Mouse (Mus musculus) heart, postnatal 0 days (tissue): ENCODE measurements around the gene Slc9c1. TPM values are rescaled to one million over a fixed set of nuclear protein-coding genes. Genes with fewer than 3 reads are reported as not detected.

Experiments used
- ATAC-seq: fragments of 200-750 bp; cut with Nextera tagmentation; 2 replicates; pipeline ENCODE4 v1.8.0; 2017; ENCODE audit warnings: low read depth, moderate number of reproducible peaks, moderate library complexity; ENCODE audit not compliant: insufficient read depth
- DNase-seq: peaks from one replicate; pipeline ENCODE4 v3.0.0-alpha.2; 2016; ENCODE audit warnings: low spot score
- H3K27ac ChIP-seq: fragments of 300-500 bp; sonication (generic); 2 replicates; pipeline ENCODE4 v1.5.1; 2014; ENCODE audit warnings: low read depth, mild to moderate bottlenecking
- H3K27me3 ChIP-seq: fragments of 300-500 bp; sonication (generic); 2 replicates; pipeline ENCODE4 v1.6.1; 2014; ENCODE audit warnings: low read length, mixed read lengths; ENCODE audit not compliant: control insufficient read depth, insufficient read depth
- H3K36me3 ChIP-seq: fragments of 300-500 bp; sonication (generic); replicated peaks from 2 replicates; pipeline ENCODE4 v1.6.1; 2014; ENCODE audit warnings: low read length, mixed read lengths; ENCODE audit not compliant: control insufficient read depth, insufficient read depth
- H3K4me1 ChIP-seq: fragments of 300-500 bp; sonication (generic); 2 replicates; pipeline ENCODE4 v1.6.1; 2014; ENCODE audit warnings: antibody characterized with exemption; ENCODE audit not compliant: control insufficient read depth, insufficient read depth
- H3K4me2 ChIP-seq: fragments of 300-500 bp; sonication (generic); 2 replicates; pipeline ENCODE4 v1.6.1; 2014; ENCODE audit warnings: low read depth, mild to moderate bottlenecking, low read length, moderate library complexity
- H3K4me3 ChIP-seq: fragments of 300-500 bp; sonication (generic); 2 replicates; pipeline ENCODE4 v1.5.1; 2014; ENCODE audit warnings: low read depth, low read length
- H3K9ac ChIP-seq: fragments of 300-500 bp; sonication (generic); replicated peaks from 2 replicates; pipeline ENCODE4 v1.6.1; 2014; ENCODE audit warnings: low read depth, low read length, mixed read lengths
- H3K9me3 ChIP-seq: fragments of 300-500 bp; sonication (generic); replicated peaks from 2 replicates; pipeline ENCODE4 v1.6.1; 2016; ENCODE audit warnings: low read length; ENCODE audit not compliant: control insufficient read depth
- CTCF ChIP-seq: IDR thresholded peaks from 2 replicates; pipeline ENCODE4 v1.5.1; 2016; ENCODE audit warnings: antibody characterized with exemption, control low read depth, low read depth
- EP300 ChIP-seq: IDR thresholded peaks from 2 replicates; pipeline ENCODE4 v1.6.1; 2016; ENCODE audit warnings: antibody characterized with exemption, low read depth
- WGBS: fragments of 180-500 bp; shearing (Covaris S2); extraction: QIAGEN DNeasy Blood & Tissue Kit; methylation state at CpG from one replicate; pipeline ENCODE4 v1.1.7; 2014; 5-methylcytosine and 5-hydroxymethylcytosine counted together
- polyA plus RNA-seq: library from polyadenylated mRNA; unstranded; fragments of >200 nt; fragmentation: Nextera tagmentation; extraction: Ambion mirVana; gene quantifications from 2 replicates; pipeline ENCODE4 v1.2.1, GENCODE M21; 2015
- total RNA-seq: library from RNA; depleted of rRNA; stranded (reverse); fragments of >200 nt; gene quantifications from 2 replicates; pipeline ENCODE4 v1.2.3, GENCODE M21; 2014; ENCODE audit warnings: low replicate concordance

The Slc9c1 gene
- total and polyA plus RNA-seq, 2 experiments from 2014 or later: not detected

DNA sequence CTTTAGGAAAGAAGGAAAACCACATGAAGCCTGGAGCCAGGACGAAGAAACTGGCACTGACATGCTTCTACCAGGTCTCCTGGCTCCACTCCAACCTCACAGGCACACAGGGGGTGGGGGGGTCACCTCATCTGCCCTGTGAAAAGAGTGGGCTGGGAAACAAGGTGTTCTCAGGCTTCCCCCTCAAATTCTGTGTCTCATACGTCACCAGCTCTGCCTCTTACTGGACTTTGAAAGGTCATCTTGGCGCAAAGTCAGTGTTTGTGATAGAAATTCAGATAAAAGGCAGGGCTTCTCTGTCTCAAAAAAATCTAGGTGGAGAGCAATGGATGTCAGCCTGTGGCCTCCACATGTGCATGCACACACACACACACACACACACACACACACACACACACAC is 106.2 kb downstream of the Slc9c1 start:
- no peak overlapping the region for H3K4me2 ChIP-seq
- no peaks in the 10 kb centered on the region for H3K9me3 ChIP-seq
- 52% methylated on average over 3 of the region's 3 CpGs for WGBS
- no peaks in the 10 kb centered on the region for H3K36me3 ChIP-seq
- H3K27me3 ChIP-seq: no peaks in the 10 kb centered on the region
- no peak for TF ChIP-seq CTCF
- TF ChIP-seq EP300: no peak
- DNase-seq: no peak
- no peak overlapping the region for H3K9ac ChIP-seq
- H3K4me1 ChIP-seq: no peaks in the 10 kb centered on the region
- H3K4me3 ChIP-seq: no peak overlapping the region
- H3K27ac ChIP-seq: no peak overlapping the region
- ATAC-seq: no peak

DNA sequence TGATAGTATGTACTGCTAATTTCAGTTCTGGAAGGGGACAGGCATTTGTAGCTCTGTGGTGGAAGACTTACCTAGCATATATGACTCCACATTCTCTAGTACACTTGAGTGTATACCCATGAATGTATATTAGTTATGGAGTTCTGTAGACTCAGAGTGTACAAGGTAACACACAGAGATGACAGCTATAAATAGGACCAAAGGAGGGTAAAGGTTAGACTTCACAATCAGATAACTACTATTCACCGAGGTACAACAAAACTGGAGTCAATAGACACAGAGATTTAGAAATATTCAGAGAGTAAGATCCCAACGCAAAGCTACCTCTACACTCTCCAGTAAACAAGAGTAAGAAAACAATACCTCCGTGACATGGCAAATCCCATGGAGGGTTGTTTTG is 108.8 kb downstream of the Slc9c1 start:
- DNase-seq (no peak), ATAC-seq (no peak)
- TF ChIP-seq CTCF: no peak
- no peak for TF ChIP-seq EP300
- Histone ChIP-seq H3K4me3 (no peak overlapping the region), H3K27ac (no peak overlapping the region), H3K36me3 (no peaks in the 10 kb centered on the region), H3K27me3 (no peaks in the 10 kb centered on the region), H3K9ac (no peak overlapping the region), H3K4me1 (no peaks in the 10 kb centered on the region), H3K9me3 (no peaks in the 10 kb centered on the region), H3K4me2 (no peak overlapping the region)
- 59% methylated on average over 3 of the region's 3 CpGs for WGBS

DNA sequence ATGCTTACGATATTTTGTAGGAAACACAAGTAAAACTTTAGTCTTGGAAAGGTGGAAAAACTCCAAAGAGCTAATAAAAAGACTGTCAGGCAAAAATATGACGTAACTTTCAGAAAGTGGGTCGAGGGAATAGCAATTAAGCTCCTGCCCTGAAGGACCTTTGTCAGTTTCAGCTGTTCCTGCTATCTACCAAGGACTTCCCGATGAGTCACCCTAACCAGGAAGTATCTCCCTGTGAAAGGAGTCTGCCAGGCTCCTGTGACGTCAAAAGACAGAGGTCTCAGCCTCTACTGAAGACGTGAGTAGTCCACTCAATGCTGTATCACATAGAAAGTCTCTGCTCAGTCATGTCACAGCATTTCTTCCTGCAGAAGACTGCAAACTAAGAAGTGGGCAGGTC is 109.3 kb downstream of the Slc9c1 start:
- Histone ChIP-seq H3K27me3 (no peaks in the 10 kb centered on the region), H3K9me3 (no peaks in the 10 kb centered on the region), H3K4me2 (no peak overlapping the region), H3K36me3 (no peaks in the 10 kb centered on the region), H3K9ac (no peak overlapping the region), H3K4me1 (no peaks in the 10 kb centered on the region), H3K4me3 (no peak overlapping the region), H3K27ac (no peak overlapping the region)
- no peak for TF ChIP-seq EP300
- no peak for TF ChIP-seq CTCF
- 42% methylated on average over 6 of the region's 6 CpGs for WGBS
- ATAC-seq (no peak), DNase-seq (no peak)

DNA sequence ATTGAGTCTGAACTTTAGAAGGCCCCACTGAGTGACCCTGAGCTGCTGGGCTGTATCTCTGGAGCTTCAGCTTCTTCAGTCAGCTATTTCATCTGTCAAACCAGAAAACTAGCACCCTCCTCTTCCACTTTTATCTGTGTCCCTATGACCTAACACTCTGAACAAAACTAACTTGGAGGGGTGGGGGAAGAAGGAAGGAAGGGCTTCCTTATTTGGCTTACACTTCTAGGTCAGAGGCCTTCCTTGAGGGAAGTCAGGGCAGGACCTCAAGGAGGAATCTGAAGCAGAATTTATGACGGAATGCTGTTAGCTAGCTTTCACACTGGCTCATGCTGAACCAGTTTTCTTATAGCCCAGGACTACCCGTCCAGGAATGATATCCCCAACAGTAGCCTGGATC is 116.4 kb downstream of the Slc9c1 start:
- no peak for TF ChIP-seq CTCF
- no peak for TF ChIP-seq EP300
- Histone ChIP-seq H3K4me2 (no peak overlapping the region), H3K9ac (no peak overlapping the region), H3K9me3 (no peaks in the 10 kb centered on the region), H3K27ac (no peak overlapping the region), H3K36me3 (no peaks in the 10 kb centered on the region), H3K27me3 (0 out of 2 replicates have a peak, but pooled peaks cover 3% of the 10 kb centered on the region), H3K4me1 (no peaks in the 10 kb centered on the region), H3K4me3 (no peak overlapping the region)
- no peak for DNase-seq
- 54% methylated on average over 2 of the region's 2 CpGs for whole genome bisulfite sequencing
- ATAC-seq: no peak

DNA sequence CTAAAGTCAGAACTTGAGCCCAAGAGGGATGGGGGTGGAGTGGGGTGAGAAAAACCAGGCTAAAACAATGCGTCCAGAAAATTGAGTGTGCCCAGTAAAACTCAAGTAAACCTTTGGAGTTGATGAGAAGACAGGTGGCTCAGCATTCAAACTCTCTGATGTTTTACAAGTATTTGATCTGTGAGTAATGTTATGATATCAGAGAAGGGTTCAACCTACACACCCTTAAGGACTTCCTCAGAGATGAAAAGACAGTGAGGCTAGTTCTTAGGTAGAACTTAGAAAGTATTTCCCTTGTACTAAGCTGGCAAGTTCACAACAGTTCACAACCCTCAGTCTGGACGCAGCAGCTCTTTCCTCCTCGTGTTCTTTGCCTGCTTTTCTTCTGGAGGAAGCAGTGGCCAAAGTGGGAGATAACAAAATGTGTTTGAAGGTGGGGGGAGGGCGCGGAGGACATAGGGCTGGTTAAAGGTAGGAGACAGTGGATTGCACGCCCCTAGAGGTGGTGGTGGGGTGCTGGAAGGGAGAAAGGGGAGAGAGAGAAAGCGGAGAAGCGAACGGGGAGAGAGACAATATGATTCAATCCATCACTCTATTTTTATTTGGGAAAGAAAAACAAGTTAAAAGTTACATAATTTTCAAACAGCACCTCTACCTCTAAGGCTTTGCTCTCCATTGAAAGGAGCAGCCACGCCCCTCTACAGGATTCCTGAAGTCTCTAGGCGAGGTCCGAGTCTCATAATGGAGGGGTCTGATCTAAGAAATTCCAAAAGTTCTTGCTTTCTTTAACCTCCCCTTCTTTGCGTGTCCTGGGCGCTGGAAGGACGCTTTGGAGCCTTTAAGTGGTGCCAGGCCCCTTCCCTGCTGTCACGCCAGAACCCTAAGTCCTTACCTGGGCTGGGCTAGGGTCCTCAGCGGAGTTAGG is 118.2 kb downstream of the Slc9c1 start:
- no peaks in the 10 kb centered on the region for H3K36me3 ChIP-seq
- H3K9me3 ChIP-seq: no peaks in the 10 kb centered on the region
- ATAC-seq (no peak), DNase-seq (no peak)
- 10% methylated on average over 17 of the region's 17 CpGs for WGBS
- H3K27ac ChIP-seq: no peak overlapping the region
- no peaks in the 10 kb centered on the region for H3K4me1 ChIP-seq
- H3K9ac ChIP-seq: no peak overlapping the region; the same call in 1 of the 2 replicates
- TF ChIP-seq CTCF: no peak
- no peak for TF ChIP-seq EP300
- H3K4me2 ChIP-seq: peak overlapping the region; percentile 54
- H3K27me3 ChIP-seq: 0 out of 2 replicates have a peak, but pooled peaks cover 3% of the 10 kb centered on the region
- peak overlapping the region; percentile 28 for H3K4me3 ChIP-seq

DNA sequence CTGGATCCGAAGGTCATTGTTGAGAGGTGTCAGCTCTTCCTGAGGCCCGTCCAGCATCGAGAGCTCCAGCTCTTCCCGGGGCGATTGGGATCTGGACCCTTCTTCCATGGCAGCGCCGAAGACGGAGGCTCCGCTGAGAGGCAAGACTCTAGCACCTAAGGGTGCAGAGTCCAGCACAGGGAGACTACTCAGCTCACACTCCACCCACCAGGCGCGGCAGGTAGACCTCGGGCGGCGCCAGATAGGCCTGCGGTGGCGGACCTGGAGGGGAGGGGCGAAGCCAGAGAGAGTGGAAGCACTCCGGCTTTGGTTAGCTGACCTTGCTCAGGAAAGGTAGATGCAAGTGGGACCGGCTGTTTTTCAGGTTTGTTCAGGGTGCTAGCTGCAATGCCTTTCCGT is 118.8 kb downstream of the Slc9c1 start, which contains the start of gene BC016579:
BC016579 (minus strand) TSS at position 135 of the 399 bp plus-strand sequence.
- H3K27me3 ChIP-seq: 0 out of 2 replicates have a peak, but pooled peaks cover 3% of the 10 kb centered on the region
- peak within 1 kb of the TSS; percentile 54 for H3K4me2 ChIP-seq
- ATAC-seq: no peak
- TF ChIP-seq EP300: no peak
- no peak for TF ChIP-seq CTCF
- H3K4me3 ChIP-seq: peak within 1 kb of the TSS; percentile 28
- H3K9ac ChIP-seq: no peak within 1 kb of the TSS; the same call in 1 of the 2 replicates
- no peak for DNase-seq
- no peaks in the 10 kb centered on the region for H3K9me3 ChIP-seq
- no peaks in the 10 kb centered on the region for H3K4me1 ChIP-seq
- no peaks in the 10 kb centered on the region for H3K36me3 ChIP-seq
- H3K27ac ChIP-seq: no peak within 1 kb of the TSS
- WGBS: 9% methylated on average over 20 of the region's 20 CpGs
